Mouse (Mus musculus): ENCODE results near the gene Gpatch4. TPM values are rescaled to one million over a fixed set of nuclear protein-coding genes. Genes with fewer than 3 reads are reported as not detected.

Gpatch4 gene
- polyA plus RNA-seq, 1 experiment from 2014 or later: 10.8 TPM

GRCm38 (mm10) chr3:88010634-88011265 is 32.2 kb upstream of the Gpatch4 start:
- H3K4me2 ChIP-seq (replicated peaks; ENCODE audit: low read depth, low read length): no peak overlapping the region
- DNase-seq (ENCODE audit: low spot score): peak; percentile 48
- no peaks in the 10 kb centered on the region for H3K9me3 ChIP-seq (ENCODE audit: low read length)
- no peaks in the 10 kb centered on the region for H3K27me3 ChIP-seq (replicated peaks; ENCODE audit: insufficient read depth, low read length)
- no peaks in the 10 kb centered on the region for H3K4me1 ChIP-seq (ENCODE audit: insufficient read depth, low read depth, low read length)
- no peak overlapping the region for H3K4me3 ChIP-seq (ENCODE audit: low read depth, low read length)
- H3K36me3 ChIP-seq (ENCODE audit: insufficient read depth, low read length): no peaks in the 10 kb centered on the region
- WGBS: 6% methylated on average over 6 of the region's 6 CpGs
- no peak overlapping the region for H3K27ac ChIP-seq (ENCODE audit: low read length)
- ATAC-seq: 0 out of 2 replicates have a peak, but pooled peaks have one; percentile 43
- no peak overlapping the region for H3K9ac ChIP-seq (replicated peaks; ENCODE audit: low read depth)
- no peak for TF ChIP-seq EP300 (IDR thresholded peaks at IDR 0.05)
- TF ChIP-seq CTCF (IDR thresholded peaks at IDR 0.05): peak; percentile 64

- Histone ChIP-seq H3K4me3 (ENCODE audit: low read depth, low read length) (peak overlapping the region; percentile 47), H3K4me1 (ENCODE audit: insufficient read depth, low read depth, low read length) (peaks cover 14% of the 10 kb centered on the region), H3K27ac (ENCODE audit: low read length) (no peak overlapping the region), H3K9ac (replicated peaks; ENCODE audit: low read depth) (no peak overlapping the region), H3K27me3 (replicated peaks; ENCODE audit: insufficient read depth, low read length) (peaks cover 52% of the 10 kb centered on the region), H3K4me2 (replicated peaks; ENCODE audit: low read depth, low read length) (peak overlapping the region; percentile 86), H3K36me3 (ENCODE audit: insufficient read depth, low read length) (no peaks in the 10 kb centered on the region), H3K9me3 (ENCODE audit: low read length) (no peaks in the 10 kb centered on the region)
- ATAC-seq (peak; percentile 95), DNase-seq (ENCODE audit: low spot score) (peak; percentile 91)
- 1% methylated on average over 63 of the region's 66 CpGs for WGBS
- TF ChIP-seq EP300 (IDR thresholded peaks at IDR 0.05) (no peak), CTCF (IDR thresholded peaks at IDR 0.05) (no peak)
Measured at GRCm38 (mm10) chr3:88022322-88023191, 20.4 kb upstream of the Gpatch4 start.

DNA sequence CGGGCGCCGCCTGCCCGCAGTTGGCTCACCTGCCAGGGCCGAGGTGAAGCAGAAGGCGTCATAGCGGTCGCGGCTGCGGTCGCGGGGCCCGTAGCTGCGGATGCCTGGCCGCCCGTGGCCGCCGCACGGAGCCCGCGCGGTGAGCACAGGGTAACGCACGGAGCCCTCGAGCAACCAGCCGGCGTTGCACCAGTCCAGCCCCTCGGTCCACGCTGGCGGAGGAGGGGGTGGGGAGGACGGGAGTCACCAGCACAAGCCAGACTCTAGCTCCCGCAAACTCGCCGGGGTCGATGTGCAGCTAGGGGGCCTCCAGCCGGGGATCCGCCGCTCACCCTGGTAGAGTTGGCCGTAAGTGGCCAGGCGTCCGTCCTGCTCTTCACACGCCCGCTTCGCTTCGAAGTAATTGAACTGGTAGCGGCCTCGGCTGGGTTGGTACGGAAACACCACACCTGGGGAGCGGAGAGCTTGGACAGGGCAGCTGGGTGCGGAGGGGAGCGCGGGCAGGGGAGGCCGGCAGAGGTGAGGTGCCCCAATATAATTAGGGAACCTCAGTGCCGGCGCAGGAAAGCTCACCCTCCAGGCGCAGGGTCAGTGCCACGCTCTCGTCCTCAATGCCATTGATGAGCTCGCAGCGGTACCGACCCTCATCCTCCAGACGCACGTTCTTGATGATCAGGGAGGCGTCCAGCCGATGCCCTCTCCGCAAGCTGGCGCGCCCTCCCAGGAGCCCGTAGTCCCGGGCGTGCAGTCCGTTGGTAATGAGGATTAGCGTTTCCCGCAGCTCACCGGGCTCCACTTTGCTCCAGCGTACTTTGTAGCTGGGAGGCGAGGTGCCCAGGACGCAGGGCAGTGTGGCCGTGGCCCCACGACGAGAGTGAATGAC is 19.5 kb upstream of the Gpatch4 start:
- peak overlapping the region; percentile 86 for H3K4me2 ChIP-seq (replicated peaks; ENCODE audit: low read depth, low read length)
- no peak overlapping the region for H3K27ac ChIP-seq (ENCODE audit: low read length)
- no peaks in the 10 kb centered on the region for H3K36me3 ChIP-seq (ENCODE audit: insufficient read depth, low read length)
- peak; percentile 12 for TF ChIP-seq CTCF (IDR thresholded peaks at IDR 0.05)
- TF ChIP-seq EP300 (IDR thresholded peaks at IDR 0.05): no peak
- peaks cover 54% of the 10 kb centered on the region for H3K27me3 ChIP-seq (replicated peaks; ENCODE audit: insufficient read depth, low read length)
- no peak for DNase-seq (ENCODE audit: low spot score)
- peak; percentile 65 for ATAC-seq
- no peaks in the 10 kb centered on the region for H3K9me3 ChIP-seq (ENCODE audit: low read length)
- peaks cover 14% of the 10 kb centered on the region for H3K4me1 ChIP-seq (ENCODE audit: insufficient read depth, low read depth, low read length)
- WGBS: 1% methylated on average over 79 of the region's 81 CpGs
- H3K9ac ChIP-seq (replicated peaks; ENCODE audit: low read depth): no peak overlapping the region
- peak overlapping the region; percentile 47 for H3K4me3 ChIP-seq (ENCODE audit: low read depth, low read length)

- ATAC-seq: no peak
- H3K4me3 ChIP-seq (ENCODE audit: low read depth, low read length): no peak overlapping the region
- 53% methylated on average over 7 of the region's 7 CpGs for WGBS
- DNase-seq (ENCODE audit: low spot score): no peak
- peaks cover 18% of the 10 kb centered on the region for H3K4me1 ChIP-seq (ENCODE audit: insufficient read depth, low read depth, low read length)
- peaks cover 38% of the 10 kb centered on the region for H3K27me3 ChIP-seq (replicated peaks; ENCODE audit: insufficient read depth, low read length)
- no peak overlapping the region for H3K27ac ChIP-seq (ENCODE audit: low read length)
- no peaks in the 10 kb centered on the region for H3K36me3 ChIP-seq (ENCODE audit: insufficient read depth, low read length)
- TF ChIP-seq CTCF (IDR thresholded peaks at IDR 0.05): no peak
- no peak for TF ChIP-seq EP300 (IDR thresholded peaks at IDR 0.05)
- no peaks in the 10 kb centered on the region for H3K9me3 ChIP-seq (ENCODE audit: low read length)
- H3K4me2 ChIP-seq (replicated peaks; ENCODE audit: low read depth, low read length): no peak overlapping the region
- H3K9ac ChIP-seq (replicated peaks; ENCODE audit: low read depth): no peak overlapping the region
Measured at GRCm38 (mm10) chr3:88026823-88027222, 16.1 kb upstream of the Gpatch4 start.

GRCm38 (mm10) chr3:88027434-88028186 is 15.3 kb upstream of the Gpatch4 start, which contains the start of gene Hapln2:
Hapln2 (minus strand) TSS chr3:88027583.
- no peaks in the 10 kb centered on the region for H3K9me3 ChIP-seq (ENCODE audit: low read length)
- no peak within 1 kb of the TSS for H3K27ac ChIP-seq (ENCODE audit: low read length)
- H3K4me3 ChIP-seq (ENCODE audit: low read depth, low read length): no peak within 1 kb of the TSS
- ATAC-seq (no peak), DNase-seq (ENCODE audit: low spot score) (no peak)
- no peak within 1 kb of the TSS for H3K9ac ChIP-seq (replicated peaks; ENCODE audit: low read depth)
- H3K4me1 ChIP-seq (ENCODE audit: insufficient read depth, low read depth, low read length): peaks cover 16% of the 10 kb centered on the region
- peaks cover 31% of the 10 kb centered on the region for H3K27me3 ChIP-seq (replicated peaks; ENCODE audit: insufficient read depth, low read length)
- peak; percentile 71 for TF ChIP-seq CTCF (IDR thresholded peaks at IDR 0.05)
- no peak for TF ChIP-seq EP300 (IDR thresholded peaks at IDR 0.05)
- H3K36me3 ChIP-seq (ENCODE audit: insufficient read depth, low read length): no peaks in the 10 kb centered on the region
- H3K4me2 ChIP-seq (replicated peaks; ENCODE audit: low read depth, low read length): no peak within 1 kb of the TSS
- WGBS: 52% methylated on average over 5 of the region's 5 CpGs

Data from lung, postnatal 0 days (tissue).